Mouse (Mus musculus) heart, embryonic 15.5 days (tissue): ENCODE results near the gene Cybb. TPM values are rescaled to one million over a fixed set of nuclear protein-coding genes. Genes with fewer than 3 reads are reported as not detected.
"Not testable (repeated sequence)": the region's sequence is repeated elsewhere in the genome, so short reads cannot be mapped to it uniquely, and the experiment has no call there.

Source experiments
- ATAC-seq: fragments of 200-750 bp; cut with Nextera tagmentation; replicated peaks from 2 replicates; pipeline ENCODE4 v1.8.0; 2017; ENCODE audit warnings: low read depth, moderate TSS enrichment; ENCODE audit not compliant: insufficient number of reproducible peaks, insufficient read depth, low FRiP score
- H3K27ac ChIP-seq: fragments of 300-500 bp; sonication (generic); 2 replicates; pipeline ENCODE4 v1.5.1; 2015; ENCODE audit warnings: mild to moderate bottlenecking, inconsistent platforms
- H3K27me3 ChIP-seq: fragments of 300-500 bp; sonication (generic); 2 replicates; pipeline ENCODE4 v1.6.1; 2015; ENCODE audit warnings: inconsistent platforms
- H3K36me3 ChIP-seq: fragments of 300-500 bp; sonication (generic); 2 replicates; pipeline ENCODE4 v1.6.1; 2015; ENCODE audit warnings: mild to moderate bottlenecking, inconsistent platforms
- H3K4me1 ChIP-seq: fragments of 300-500 bp; sonication (generic); replicated peaks from 2 replicates; pipeline ENCODE4 v1.6.1; 2015; ENCODE audit warnings: inconsistent platforms
- H3K4me2 ChIP-seq: fragments of 300-500 bp; sonication (generic); 2 replicates; pipeline ENCODE4 v1.6.1; 2015; ENCODE audit warnings: inconsistent platforms, mild to moderate bottlenecking, moderate library complexity
- H3K4me3 ChIP-seq: fragments of 300-500 bp; sonication (generic); 2 replicates; pipeline ENCODE4 v1.5.1; 2015; ENCODE audit warnings: mild to moderate bottlenecking, inconsistent platforms
- H3K9ac ChIP-seq: fragments of 300-500 bp; sonication (generic); 2 replicates; pipeline ENCODE4 v1.6.1; 2015; ENCODE audit warnings: mild to moderate bottlenecking, inconsistent platforms
- H3K9me3 ChIP-seq: fragments of 300-500 bp; sonication (generic); replicated peaks from 2 replicates; pipeline ENCODE4 v1.6.1; 2016; ENCODE audit warnings: inconsistent platforms
- WGBS: fragments of 180-500 bp; shearing (Covaris S2); methylation state at CpG from one replicate; pipeline ENCODE4 v1.1.7; 2015; ENCODE audit warnings: mixed read lengths; 5-methylcytosine and 5-hydroxymethylcytosine counted together
- polyA plus RNA-seq: library from polyadenylated mRNA; unstranded; fragments of >200 nt; fragmentation: Nextera tagmentation; extraction: Ambion mirVana; gene quantifications from 2 replicates; pipeline ENCODE4 v1.2.1, GENCODE M21; 2015

Cybb gene
- 3.0 and 4.0 TPM in 2 replicates for polyA plus RNA-seq

DNA sequence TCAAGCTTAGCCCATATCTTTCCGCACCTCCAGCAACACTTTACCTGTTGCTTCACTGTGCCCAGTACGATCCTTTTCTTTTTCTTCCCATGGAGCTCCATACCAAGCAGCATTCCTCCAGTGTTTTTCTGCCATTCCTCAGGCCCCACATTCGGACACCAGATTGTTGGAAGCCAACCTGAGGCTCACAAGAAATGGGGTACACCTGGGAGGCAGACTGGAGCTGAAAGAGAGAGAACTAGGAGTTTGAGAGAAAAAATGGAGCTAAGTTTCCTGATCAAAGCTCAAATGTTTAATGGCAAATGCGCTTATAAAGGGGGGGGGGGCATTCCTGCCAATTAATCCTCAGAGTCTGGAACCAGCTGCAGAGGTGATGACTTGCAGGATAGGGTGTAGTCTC is at the start of gene Cybb:
Gene Cybb, minus strand, starts transcription at position 101 of the 400 bp plus-strand sequence.
- H3K4me3 ChIP-seq: no peak within 1 kb of the TSS
- 82% methylated on average over 4 of the region's 4 CpGs for WGBS
- no peaks in the 10 kb centered on the region for H3K27me3 ChIP-seq
- H3K9ac ChIP-seq: no peak within 1 kb of the TSS
- no peaks in the 10 kb centered on the region for H3K4me1 ChIP-seq
- H3K9me3 ChIP-seq: no peaks in the 10 kb centered on the region
- H3K36me3 ChIP-seq: no peaks in the 10 kb centered on the region
- no peak within 1 kb of the TSS for H3K4me2 ChIP-seq
- no peak for ATAC-seq
- H3K27ac ChIP-seq: no peak within 1 kb of the TSS

DNA sequence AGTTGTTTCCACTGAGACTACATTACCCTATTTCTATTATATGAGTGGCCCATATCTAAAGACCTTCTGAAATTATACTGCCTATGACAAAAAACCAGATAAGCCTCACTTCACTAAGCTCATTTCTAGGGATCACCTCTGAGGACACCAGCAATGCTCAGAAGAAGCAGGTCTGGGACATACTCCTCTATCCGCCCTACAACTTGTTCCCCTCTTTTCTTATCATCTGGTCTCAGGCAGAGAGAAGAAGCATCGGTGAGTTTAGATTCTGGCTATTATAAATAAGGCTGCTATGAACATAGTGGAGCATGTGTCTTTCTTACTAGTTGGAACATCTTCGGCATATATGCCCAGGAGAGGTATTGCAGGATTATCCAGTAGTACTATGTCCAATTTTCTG is 49.3 kb upstream of the Cybb start:
- Histone ChIP-seq H3K27ac (no peak overlapping the region), H3K9ac (no peak overlapping the region), H3K4me3 (no peak overlapping the region), H3K36me3 (no peaks in the 10 kb centered on the region), H3K27me3 (no peaks in the 10 kb centered on the region), H3K4me1 (no peaks in the 10 kb centered on the region), H3K9me3 (no peaks in the 10 kb centered on the region), H3K4me2 (no peak overlapping the region)
- ATAC-seq: no peak
- 75% methylated on average over 3 of the region's 3 CpGs for WGBS

DNA sequence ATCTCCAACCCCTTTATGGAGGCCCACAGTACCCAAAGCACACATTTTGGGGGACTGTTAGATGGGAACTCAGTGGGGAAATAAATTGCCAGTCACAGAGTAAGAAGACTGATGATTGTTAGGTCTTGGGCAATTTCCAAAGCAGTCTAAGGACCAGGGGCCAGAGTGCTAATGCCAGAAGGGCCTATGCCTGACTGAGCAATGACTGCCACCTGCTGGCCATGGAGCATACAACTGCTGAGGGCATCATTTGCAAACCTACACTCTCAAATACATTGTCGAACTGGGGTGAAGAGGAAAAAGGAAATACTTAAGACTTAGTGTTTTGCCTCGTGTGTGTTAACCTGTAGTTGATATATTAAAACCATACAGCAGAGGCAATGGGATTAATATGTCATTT is 32.4 kb upstream of the Cybb start:
- not testable (repeated sequence) for H3K4me1 ChIP-seq, H3K4me3 ChIP-seq, H3K9ac ChIP-seq, H3K36me3 ChIP-seq, H3K27ac ChIP-seq, ATAC-seq, H3K27me3 ChIP-seq, H3K9me3 ChIP-seq, H3K4me2 ChIP-seq
- 12% methylated on average over 2 of the region's 2 CpGs for WGBS

DNA sequence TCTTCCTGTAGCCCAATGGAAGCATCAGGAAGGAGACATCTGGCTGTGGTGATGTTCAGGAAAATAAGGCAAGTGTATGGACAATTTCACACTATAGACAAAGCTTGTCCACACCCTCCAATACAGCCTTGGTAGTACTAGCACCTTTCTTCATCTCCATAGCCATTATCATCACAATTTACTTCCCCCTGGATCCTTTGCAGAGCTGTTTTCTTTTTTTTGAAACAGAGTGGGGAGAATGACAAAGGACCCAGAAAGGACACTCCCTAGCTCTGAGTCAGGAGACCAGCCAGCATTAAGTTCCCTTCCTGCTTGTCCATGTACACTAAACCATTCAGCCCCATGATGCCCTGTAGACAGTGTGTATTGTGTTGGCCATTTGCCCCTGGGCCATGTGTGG is 30.0 kb upstream of the Cybb start:
- not testable (repeated sequence) for H3K27me3 ChIP-seq, ATAC-seq, H3K9me3 ChIP-seq, H3K36me3 ChIP-seq, H3K27ac ChIP-seq, H3K9ac ChIP-seq, H3K4me3 ChIP-seq, H3K4me2 ChIP-seq, H3K4me1 ChIP-seq

DNA sequence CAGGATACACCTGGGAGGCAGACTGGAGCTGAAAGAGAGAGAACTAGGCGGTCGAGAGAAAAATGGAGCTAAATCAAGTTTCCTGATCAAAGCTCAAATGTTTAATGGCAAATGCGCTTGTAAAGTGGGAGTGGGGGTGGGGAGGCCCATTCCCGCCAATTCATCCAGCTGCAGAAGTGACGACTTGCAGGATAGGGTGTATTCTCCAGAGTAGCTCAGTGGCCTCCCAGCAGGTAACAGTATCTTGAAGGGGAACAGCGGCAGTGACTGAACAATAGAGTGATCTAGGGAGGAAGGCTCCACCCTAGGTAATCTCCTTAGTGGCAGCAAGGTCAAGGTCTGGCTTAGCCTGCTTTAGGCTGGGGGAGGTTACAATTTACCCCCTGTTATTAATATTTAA is 12.5 kb downstream of the Cybb start:
- WGBS: 78% methylated on average over 6 of the region's 6 CpGs
- not testable (repeated sequence) for H3K27ac ChIP-seq, H3K36me3 ChIP-seq, H3K4me3 ChIP-seq, H3K9ac ChIP-seq, H3K27me3 ChIP-seq, H3K4me1 ChIP-seq, H3K9me3 ChIP-seq, ATAC-seq, H3K4me2 ChIP-seq

DNA sequence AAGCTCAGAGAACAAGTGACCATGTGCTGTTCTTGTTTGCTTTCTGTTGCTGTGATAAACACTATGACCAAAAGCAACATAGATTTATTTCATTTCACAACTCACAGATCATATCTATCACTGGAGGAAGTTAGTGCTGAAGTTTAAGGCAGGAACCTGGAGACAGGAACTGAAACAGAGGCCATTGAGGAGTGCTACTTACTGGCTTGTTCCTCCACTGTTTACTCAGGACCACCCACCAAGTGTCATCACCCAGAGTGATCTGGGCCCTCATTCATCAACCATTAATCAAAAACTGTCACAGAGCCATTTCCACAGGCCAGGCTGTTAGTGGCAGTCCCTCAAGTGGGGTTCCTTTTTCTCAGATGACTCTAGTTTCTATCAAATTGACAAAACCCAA is 13.1 kb downstream of the Cybb start:
- Histone ChIP-seq H3K4me2 (no peak overlapping the region), H3K27me3 (no peaks in the 10 kb centered on the region), H3K4me1 (no peaks in the 10 kb centered on the region), H3K9me3 (no peaks in the 10 kb centered on the region), H3K4me3 (no peak overlapping the region), H3K9ac (no peak overlapping the region), H3K36me3 (no peaks in the 10 kb centered on the region), H3K27ac (no peak overlapping the region)
- no peak for ATAC-seq

DNA sequence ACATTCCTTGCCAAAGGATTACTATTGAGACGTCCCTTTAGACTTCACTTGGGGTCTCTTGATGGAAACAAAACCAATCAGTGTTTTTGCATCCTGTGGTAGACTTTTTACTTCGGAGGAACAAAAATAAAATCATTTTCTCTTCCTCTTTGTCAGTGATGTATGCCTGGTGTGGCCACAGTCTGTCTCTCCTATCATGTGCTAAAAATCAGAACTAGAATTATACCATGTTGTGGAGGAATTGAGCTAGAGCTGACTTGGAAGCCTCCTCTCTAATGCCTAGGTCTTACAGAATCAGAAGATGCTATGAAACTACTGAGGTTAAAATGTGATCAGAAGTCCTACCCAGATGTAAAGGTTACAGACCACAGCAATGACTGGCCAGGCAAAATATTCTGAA is 13.8 kb downstream of the Cybb start:
- Histone ChIP-seq H3K4me3 (no peak overlapping the region), H3K27ac (no peak overlapping the region), H3K9me3 (no peaks in the 10 kb centered on the region), H3K27me3 (no peaks in the 10 kb centered on the region), H3K9ac (no peak overlapping the region), H3K4me2 (no peak overlapping the region), H3K36me3 (no peaks in the 10 kb centered on the region), H3K4me1 (no peaks in the 10 kb centered on the region)
- ATAC-seq: no peak
- WGBS: 65% methylated on average over 2 of the region's 2 CpGs

DNA sequence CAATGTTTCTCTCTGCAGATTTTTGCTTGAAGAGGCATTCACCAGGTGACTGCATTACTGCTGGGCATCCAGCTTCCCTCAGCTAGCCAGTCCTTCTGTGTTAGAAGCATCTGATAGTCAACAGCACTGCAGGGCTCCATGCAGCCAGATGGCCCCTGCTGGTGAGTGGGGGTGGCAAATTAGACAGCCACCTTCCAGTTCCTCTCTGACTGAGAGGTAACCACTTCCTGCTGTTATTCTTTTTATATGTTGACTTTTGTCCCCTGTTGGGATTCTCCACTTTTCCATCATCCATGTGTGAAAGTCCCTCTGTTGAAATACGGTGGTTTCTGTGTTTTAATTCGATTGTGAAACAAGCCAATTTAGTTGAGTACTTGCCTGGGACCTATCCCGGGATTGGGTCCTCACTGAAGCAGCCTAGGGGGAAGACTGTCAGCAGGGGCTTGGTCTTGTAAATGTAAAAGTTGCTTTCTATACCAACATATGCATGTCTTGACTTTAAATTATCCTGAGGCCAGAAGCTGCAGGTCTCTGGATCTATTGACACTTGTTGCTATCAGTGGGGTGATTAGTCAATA is 16.7 kb downstream of the Cybb start:
- Histone ChIP-seq H3K4me1 (no peaks in the 10 kb centered on the region), H3K27ac (no peak overlapping the region), H3K4me3 (no peak overlapping the region), H3K27me3 (no peaks in the 10 kb centered on the region), H3K36me3 (no peaks in the 10 kb centered on the region), H3K9ac (no peak overlapping the region), H3K9me3 (no peaks in the 10 kb centered on the region), H3K4me2 (no peak overlapping the region)
- 30% methylated on average over 3 of the region's 3 CpGs for WGBS
- ATAC-seq: no peak

DNA sequence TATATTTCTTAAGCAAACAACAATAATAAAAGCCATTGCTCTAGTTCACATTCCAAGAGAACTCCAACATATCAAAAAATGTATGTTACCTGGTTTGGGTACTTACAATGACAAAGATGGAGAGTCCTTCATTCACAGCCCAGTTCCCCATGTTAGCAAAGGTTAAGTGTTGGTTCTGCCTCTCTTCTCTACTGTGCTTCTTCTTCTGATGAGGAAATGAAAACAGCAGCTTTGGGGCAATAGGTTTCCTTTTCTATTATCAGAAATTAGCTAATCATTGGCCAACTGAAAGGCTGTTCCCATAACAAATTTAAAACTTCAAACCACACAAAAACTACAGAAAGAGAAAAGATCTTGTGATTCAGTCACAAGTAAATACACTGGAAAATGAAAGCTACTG is 18.5 kb downstream of the Cybb start:
- Histone ChIP-seq H3K9me3 (no peaks in the 10 kb centered on the region), H3K4me3 (no peak overlapping the region), H3K4me1 (no peaks in the 10 kb centered on the region), H3K9ac (no peak overlapping the region), H3K27ac (no peak overlapping the region), H3K4me2 (no peak overlapping the region), H3K36me3 (no peaks in the 10 kb centered on the region), H3K27me3 (no peaks in the 10 kb centered on the region)
- no peak for ATAC-seq

DNA sequence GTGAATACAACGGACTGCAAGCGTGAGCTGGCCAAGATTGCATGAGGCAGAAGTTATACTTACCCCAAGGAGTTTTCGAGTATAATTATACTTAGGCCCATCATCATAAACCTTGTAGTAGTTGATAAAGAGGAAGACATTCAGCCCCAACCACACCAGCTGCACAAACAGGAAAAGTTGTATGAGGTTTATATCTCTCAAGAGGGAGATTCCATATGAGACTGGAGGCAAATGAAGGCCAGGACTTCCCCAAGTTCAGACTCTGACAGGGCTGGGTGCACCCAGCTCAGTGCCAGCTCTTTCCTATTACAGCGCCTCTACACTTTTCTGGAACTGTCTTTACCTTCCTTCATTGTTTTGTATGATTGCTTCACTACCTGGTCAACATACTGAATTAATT is 20.6 kb downstream of the Cybb start:
- no peaks in the 10 kb centered on the region for H3K36me3 ChIP-seq
- H3K4me2 ChIP-seq: no peak overlapping the region
- 87% methylated on average over 4 of the region's 4 CpGs for WGBS
- ATAC-seq: no peak
- no peak overlapping the region for H3K9ac ChIP-seq
- H3K27me3 ChIP-seq: no peaks in the 10 kb centered on the region
- no peak overlapping the region for H3K27ac ChIP-seq
- H3K9me3 ChIP-seq: no peaks in the 10 kb centered on the region
- H3K4me1 ChIP-seq: no peaks in the 10 kb centered on the region
- no peak overlapping the region for H3K4me3 ChIP-seq

DNA sequence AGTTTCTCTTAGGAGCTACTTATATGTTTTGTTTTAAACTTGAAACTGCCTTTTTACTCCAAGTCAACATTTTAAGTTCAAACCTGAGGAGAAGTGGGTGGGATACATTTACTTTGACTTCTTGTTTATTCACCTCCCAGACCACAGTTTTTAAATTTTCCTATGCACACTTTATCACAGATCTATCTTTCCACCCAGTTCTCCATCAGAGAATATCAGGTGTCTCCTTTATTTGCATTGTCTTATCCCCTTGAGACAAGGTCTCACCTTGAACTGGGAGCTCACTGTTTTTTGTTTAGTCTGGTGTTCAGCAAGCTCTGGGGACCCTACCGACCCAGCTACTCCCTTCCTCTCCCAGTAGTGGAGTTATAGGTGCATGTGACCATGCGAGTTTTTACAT is 21.7 kb downstream of the Cybb start:
- no peaks in the 10 kb centered on the region for H3K36me3 ChIP-seq
- H3K4me1 ChIP-seq: no peaks in the 10 kb centered on the region
- H3K27me3 ChIP-seq: no peaks in the 10 kb centered on the region
- H3K9me3 ChIP-seq: no peaks in the 10 kb centered on the region
- H3K4me3 ChIP-seq: no peak overlapping the region
- 71% methylated on average over 2 of the region's 2 CpGs for WGBS
- ATAC-seq: no peak
- H3K27ac ChIP-seq: no peak overlapping the region
- H3K4me2 ChIP-seq: no peak overlapping the region
- no peak overlapping the region for H3K9ac ChIP-seq

DNA sequence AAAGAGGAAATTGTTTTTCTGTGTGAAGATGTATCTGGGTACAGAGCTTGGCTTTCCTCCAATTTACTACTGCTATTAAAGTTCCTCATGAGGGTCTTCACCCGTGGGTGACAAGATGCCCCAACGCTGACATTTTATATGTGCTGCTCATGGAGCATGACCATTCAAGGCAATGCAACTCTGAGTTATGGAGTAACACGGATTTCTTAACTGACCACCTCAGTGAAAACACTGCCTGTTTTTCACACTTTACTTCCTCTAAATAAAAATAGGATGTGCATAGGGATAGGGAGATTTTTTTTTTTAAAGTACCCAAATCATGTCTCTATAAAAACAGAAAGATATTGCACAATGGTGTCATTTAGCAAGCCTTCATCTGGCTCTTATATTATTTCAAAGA is 24.9 kb downstream of the Cybb start:
- no peak for ATAC-seq
- Histone ChIP-seq H3K27me3 (no peaks in the 10 kb centered on the region), H3K4me2 (no peak overlapping the region), H3K4me3 (no peak overlapping the region), H3K9me3 (no peaks in the 10 kb centered on the region), H3K27ac (no peak overlapping the region), H3K9ac (no peak overlapping the region), H3K36me3 (no peaks in the 10 kb centered on the region), H3K4me1 (no peaks in the 10 kb centered on the region)
- WGBS: 68% methylated on average over 3 of the region's 3 CpGs

DNA sequence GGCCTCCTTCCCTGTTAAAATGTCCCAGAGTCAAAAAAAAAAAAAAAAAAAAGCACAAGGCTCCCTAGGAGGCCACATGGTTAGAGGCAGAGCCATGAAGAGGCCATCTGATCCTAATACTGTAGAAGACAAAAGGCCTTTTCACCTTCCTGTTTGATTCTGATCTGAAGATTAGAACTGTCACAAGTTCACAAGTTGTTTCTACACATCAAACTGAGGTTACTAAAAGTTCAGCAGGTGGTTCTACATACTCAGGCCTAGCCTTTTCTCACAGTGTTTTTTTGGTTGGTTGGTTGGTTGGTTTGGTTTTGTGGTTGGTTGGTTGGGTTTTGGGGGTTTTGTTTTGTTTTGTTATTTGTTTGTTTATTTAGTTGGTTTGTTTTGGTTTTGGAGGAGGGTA is 26.2 kb downstream of the Cybb start:
- Histone ChIP-seq H3K9ac (no peak overlapping the region), H3K9me3 (no peaks in the 10 kb centered on the region)

More for the DNA sequence above, 26.2 kb downstream of the Cybb start:
- Histone ChIP-seq H3K4me3 (no peak overlapping the region), H3K4me2 (no peak overlapping the region), H3K27ac (no peak overlapping the region), H3K4me1 (no peaks in the 10 kb centered on the region), H3K36me3 (no peaks in the 10 kb centered on the region), H3K27me3 (no peaks in the 10 kb centered on the region)
- no peak for ATAC-seq
